Mouse (Mus musculus): ENCODE results near the gene Rad51c. TPM values are rescaled to one million over a fixed set of nuclear protein-coding genes. Genes with fewer than 3 reads are reported as not detected.
"Not testable (repeated sequence)": the region's sequence is repeated elsewhere in the genome, so short reads cannot be mapped to it uniquely, and the experiment has no call there.

Rad51c gene
- polyA plus RNA-seq, 1 experiment from 2014 or later = 11.8 TPM

DNA sequence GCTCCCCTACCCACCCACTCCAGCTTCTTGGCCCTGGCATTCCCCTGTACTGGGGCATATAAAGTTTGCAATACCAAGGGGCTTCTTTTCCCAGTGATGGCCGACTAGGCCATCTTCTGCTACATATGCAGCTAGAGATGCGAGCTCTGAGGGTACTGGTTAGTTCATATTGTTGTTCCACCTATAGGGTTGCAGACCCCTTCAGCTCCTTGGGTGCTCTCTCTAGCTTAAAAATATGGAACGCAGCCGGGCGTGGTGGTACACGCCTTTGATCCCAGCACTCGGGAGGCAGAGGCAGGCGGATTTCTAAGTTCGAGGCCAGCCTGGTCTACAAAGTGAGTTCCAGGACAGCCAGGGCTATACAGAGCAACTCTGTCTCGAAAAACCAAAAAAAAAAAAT lies 39.3 kb upstream of the Rad51c start:
- not testable (repeated sequence) for H3K4me1 ChIP-seq; H3K4me2 ChIP-seq; H3K9ac ChIP-seq; H3K36me3 ChIP-seq (replicated peaks); H3K27ac ChIP-seq; ATAC-seq (ENCODE audit: low FRiP score); H3K4me3 ChIP-seq (replicated peaks); H3K9me3 ChIP-seq
- WGBS = 74% methylated on average over 10 of the region's 10 CpGs
- H3K27me3 ChIP-seq = peaks cover 17% of the 10 kb centered on the region

DNA sequence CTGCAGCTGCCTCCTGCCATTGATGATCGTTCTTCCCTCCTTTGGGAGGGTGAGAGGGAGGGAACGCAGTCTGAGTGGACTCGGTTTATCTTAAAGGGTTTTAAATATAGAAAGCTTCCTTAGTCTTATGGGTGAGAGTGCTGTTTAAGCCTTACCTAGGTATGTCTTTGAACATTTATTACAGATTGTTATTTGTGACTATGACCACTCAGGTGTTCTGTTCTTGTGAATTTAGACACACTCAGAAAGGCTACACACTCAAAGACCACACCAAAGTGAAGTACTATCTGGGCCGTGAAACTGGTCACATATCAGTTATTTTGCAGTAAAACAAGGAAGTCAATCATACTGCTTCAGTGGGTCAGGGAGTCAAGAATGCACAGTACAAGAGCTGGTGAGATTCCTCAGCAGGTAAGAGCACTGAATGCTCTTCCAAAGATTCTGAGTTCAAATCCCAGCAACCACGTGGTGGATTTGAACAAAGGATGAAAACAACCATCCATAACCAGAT lies 38.7 kb upstream of the Rad51c start:
- Histone ChIP-seq H3K4me2 (no peak overlapping the region), H3K27ac (peak overlapping the region; percentile 78), H3K4me1 (peaks cover 6% of the 10 kb centered on the region; the same call in 1 of the 2 replicates), H3K4me3 (replicated peaks) (no peak overlapping the region), H3K9me3 (no peaks in the 10 kb centered on the region), H3K27me3 (peaks cover 17% of the 10 kb centered on the region), H3K9ac (no peak overlapping the region), H3K36me3 (replicated peaks) (no peaks in the 10 kb centered on the region)
- ATAC-seq (ENCODE audit: low FRiP score) = peak; percentile 34
- WGBS = under 1% methylated on average over 5 of the region's 5 CpGs

DNA sequence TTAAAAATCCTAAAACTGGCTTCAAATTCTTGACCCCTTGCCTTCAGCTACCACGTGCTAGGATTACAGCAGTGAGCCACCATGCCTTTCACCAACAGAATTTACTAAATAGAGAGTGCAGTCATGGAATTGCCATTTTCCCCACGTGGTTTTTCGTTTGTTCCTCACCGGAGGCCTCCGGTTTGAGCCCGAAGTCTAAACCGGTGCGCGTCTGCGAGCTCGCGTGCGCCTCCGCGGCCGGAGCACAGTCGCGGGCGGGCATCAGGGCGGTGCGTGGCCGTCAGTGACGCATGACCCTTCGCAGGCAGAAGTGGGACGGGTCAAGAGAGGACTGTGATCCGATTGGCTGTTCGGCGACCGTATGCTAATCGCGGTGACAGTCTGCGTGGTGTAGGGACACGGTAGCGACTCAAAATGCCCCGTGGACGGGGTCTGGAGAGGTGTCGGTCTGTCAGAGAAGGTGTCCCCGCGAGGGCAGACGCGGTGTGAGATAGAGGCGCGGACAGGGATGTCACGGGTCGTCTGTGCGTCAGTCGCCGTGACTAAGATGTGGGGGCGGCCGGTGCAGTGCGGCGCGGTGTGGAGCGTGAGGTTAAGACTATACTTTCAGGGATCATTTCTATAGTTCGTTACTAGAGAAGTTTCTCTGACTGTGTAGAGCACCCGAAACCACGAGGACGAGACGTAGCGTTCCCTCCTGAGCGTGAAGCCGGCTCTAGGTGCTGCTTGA lies 38.1 kb upstream of the Rad51c start:
- Histone ChIP-seq H3K9ac (peak overlapping the region; percentile 44; the same call in 1 of the 2 replicates), H3K27me3 (peaks cover 17% of the 10 kb centered on the region), H3K4me2 (peak overlapping the region; percentile 53), H3K4me3 (replicated peaks) (peak overlapping the region; percentile 33), H3K27ac (peak overlapping the region; percentile 62; the same call in 1 of the 2 replicates)
- not testable (repeated sequence) for H3K36me3 ChIP-seq (replicated peaks); H3K9me3 ChIP-seq; H3K4me1 ChIP-seq
- WGBS = under 1% methylated on average over 33 of the region's 62 CpGs
- ATAC-seq (ENCODE audit: low FRiP score) = peak; percentile 98

DNA sequence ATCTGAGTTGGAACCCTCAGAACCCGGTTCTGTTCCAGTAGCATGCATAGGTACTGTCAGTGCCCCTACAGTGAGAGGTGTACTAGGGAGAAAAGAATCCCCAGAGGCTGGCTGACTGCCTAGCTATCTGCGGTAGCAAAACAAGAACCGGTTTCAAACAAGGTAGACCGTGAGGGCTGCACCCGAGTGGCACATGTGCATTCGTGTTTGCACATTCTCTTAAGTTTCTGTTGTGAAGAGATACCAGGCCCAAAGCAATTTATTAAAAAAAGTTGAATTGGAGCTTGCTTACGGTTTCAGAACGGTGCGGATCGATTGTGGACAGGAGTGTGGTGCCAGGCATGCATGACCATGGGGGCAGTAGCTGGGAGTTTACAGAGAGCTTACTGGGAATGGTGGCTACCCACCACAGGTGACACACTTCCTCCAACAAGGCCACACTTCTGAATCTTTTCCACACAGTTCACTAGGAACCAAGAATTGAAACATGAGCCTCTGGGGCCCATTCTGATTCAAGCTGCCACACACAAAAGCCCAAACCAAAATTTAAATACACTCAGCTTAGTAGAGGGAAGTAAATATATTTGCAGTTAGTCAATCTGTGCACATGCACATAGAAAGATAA lies 35.2 kb upstream of the Rad51c start:
- ATAC-seq (ENCODE audit: low FRiP score) = no peak
- Histone ChIP-seq H3K4me1 (peaks cover 6% of the 10 kb centered on the region; the same call in 1 of the 2 replicates), H3K27ac (no peak overlapping the region), H3K9ac (no peak overlapping the region), H3K9me3 (no peaks in the 10 kb centered on the region), H3K27me3 (peaks cover 17% of the 10 kb centered on the region), H3K4me2 (no peak overlapping the region), H3K36me3 (replicated peaks) (no peaks in the 10 kb centered on the region), H3K4me3 (replicated peaks) (no peak overlapping the region)
- WGBS = 89% methylated on average over 10 of the region's 10 CpGs

DNA sequence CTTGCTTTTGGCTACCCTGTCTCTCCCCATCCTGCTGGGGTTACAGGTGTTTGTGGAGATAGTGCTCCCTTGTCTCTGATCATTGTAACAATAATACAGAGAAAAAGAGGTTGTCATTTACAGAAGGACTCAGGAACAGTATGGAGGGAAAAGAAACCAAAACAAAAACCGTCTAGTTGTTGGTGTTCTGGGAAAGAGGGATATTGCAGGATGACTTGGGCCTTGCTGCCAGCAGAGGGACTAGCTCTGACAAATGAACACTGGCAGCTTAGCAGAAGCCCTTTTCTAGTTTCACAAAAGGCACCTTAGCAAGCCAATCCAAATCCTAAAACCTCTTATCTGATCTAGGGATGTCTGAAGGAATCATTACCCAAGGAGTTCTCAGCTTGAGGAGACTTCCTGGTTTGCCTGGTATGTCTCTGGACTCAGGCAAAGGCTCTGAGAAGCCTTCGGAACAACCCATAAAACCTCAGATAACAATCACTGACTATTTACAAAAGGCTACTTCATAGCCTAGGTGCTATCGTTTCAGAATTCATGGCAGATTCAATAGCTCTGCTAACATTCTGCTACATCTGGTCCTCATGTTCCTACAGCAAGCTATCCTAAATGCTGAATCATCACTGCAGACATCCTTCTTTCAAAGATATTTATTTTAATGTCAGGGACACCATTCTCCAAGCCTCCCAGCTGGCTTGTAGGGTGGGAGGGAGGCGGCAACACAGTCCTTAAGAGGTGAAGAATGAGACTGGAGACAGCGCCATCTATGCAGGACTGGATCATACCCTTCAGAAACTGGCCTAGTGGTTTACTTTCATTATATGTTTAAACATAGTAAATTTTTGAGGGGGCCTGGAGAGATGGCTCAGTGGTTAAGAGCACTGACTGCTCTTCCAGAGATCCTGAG lies 31.8 kb upstream of the Rad51c start:
- WGBS = 73% methylated on average over 5 of the region's 5 CpGs
- Histone ChIP-seq H3K9me3 (no peaks in the 10 kb centered on the region), H3K27ac (no peak overlapping the region)

DNA sequence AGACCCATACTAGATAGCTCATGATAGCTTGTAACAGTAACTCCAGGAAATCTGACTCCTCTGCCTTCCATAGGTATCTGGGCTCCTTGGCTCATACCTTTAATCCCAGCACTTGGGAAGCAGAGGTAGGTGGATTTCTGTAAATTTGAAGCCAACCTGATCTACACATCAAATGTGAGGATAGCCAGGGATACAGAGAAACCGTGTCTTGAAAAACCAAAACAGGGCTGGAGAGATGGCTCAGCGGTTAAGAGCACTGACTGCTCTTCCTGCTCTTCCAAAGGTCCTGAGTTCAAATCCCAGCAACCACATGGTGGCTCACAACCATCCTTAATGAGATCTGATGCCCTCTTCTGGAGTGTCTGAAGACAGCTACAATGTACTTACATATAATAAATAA lies 30.4 kb upstream of the Rad51c start:
- H3K27ac ChIP-seq; H3K4me1 ChIP-seq; H3K4me2 ChIP-seq; H3K9me3 ChIP-seq; H3K36me3 ChIP-seq (replicated peaks); ATAC-seq (ENCODE audit: low FRiP score); H3K4me3 ChIP-seq (replicated peaks); H3K27me3 ChIP-seq; H3K9ac ChIP-seq: not testable (repeated sequence)
- 85% methylated on average over 2 of the region's 2 CpGs for WGBS

More for the DNA sequence above, 31.8 kb upstream of the Rad51c start:
- H3K36me3 ChIP-seq (replicated peaks) = no peaks in the 10 kb centered on the region
- peaks cover 10% of the 10 kb centered on the region for H3K27me3 ChIP-seq
- H3K9ac ChIP-seq = no peak overlapping the region
- no peak overlapping the region for H3K4me2 ChIP-seq
- no peak for ATAC-seq (ENCODE audit: low FRiP score)
- 0 out of 2 replicates have a peak, but pooled peaks cover 3% of the 10 kb centered on the region for H3K4me1 ChIP-seq
- no peak overlapping the region for H3K4me3 ChIP-seq (replicated peaks)

DNA sequence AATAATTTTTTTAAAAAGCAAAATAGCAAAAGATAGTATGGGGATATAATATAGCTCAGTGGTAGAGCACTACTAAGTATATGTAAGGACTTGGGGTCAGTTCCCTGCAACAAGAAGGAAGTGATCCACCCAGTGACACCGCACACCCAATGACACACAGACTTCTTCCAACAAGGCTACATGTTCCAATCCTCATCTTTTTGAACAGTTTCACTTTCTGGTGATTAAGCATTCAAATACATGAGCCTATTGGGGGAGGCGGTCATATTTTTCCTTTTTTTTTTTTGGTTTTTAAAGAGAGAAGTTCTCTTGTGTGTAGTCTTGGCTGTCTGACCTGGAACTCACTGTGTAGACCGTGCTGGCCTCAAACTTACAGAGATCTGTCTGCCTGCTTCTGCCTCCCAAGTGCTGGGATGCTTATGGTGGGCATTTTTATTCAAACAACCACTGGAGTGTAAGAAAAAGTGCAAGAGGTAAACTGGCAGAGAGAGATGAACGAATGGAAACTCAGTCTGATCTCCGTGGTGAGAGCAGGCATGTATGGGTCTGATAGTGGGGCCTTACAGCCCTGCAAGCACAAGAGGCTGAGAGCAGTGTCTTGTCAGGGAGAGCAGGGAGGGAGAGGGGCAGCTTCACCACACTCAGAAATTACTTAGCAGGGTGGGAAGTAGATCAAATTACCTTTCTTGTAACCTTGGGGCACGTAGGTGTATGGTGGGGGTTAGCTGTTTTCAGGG lies 28.3 kb upstream of the Rad51c start:
- Histone ChIP-seq H3K4me2 (no peak overlapping the region), H3K36me3 (replicated peaks) (no peaks in the 10 kb centered on the region), H3K4me3 (replicated peaks) (no peak overlapping the region), H3K27me3 (no peaks in the 10 kb centered on the region), H3K27ac (no peak overlapping the region), H3K9me3 (no peaks in the 10 kb centered on the region), H3K9ac (no peak overlapping the region), H3K4me1 (0 out of 2 replicates have a peak, but pooled peaks cover 3% of the 10 kb centered on the region)
- 52% methylated on average over 6 of the region's 6 CpGs for WGBS
- ATAC-seq (ENCODE audit: low FRiP score) = no peak

DNA sequence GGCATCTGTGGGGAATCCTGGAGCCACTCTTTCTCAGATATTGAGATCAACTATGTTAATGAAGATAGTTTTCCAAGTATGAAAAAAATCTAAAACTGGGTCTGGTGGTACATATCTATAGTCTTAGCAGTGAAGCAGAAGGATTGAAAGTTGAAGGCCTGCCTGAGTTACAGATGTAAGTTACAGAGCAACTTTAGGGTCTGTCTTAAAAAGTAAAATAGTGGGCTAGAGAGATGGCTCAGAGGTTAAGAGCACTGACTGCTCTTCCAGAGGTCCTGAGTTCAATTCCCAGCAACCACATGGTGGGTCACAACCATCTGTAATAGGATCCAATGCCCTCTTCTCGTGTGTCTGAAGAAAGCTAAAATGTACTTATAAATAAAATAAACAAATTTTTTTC lies 27.7 kb upstream of the Rad51c start:
- WGBS = 76% methylated on average over 1 of the region's 1 CpGs
- Histone ChIP-seq H3K27me3 (no peaks in the 10 kb centered on the region), H3K4me3 (replicated peaks) (no peak overlapping the region), H3K36me3 (replicated peaks) (no peaks in the 10 kb centered on the region), H3K9ac (no peak overlapping the region), H3K27ac (no peak overlapping the region), H3K4me1 (0 out of 2 replicates have a peak, but pooled peaks cover 3% of the 10 kb centered on the region), H3K4me2 (no peak overlapping the region), H3K9me3 (no peaks in the 10 kb centered on the region)
- ATAC-seq (ENCODE audit: low FRiP score) = no peak

DNA sequence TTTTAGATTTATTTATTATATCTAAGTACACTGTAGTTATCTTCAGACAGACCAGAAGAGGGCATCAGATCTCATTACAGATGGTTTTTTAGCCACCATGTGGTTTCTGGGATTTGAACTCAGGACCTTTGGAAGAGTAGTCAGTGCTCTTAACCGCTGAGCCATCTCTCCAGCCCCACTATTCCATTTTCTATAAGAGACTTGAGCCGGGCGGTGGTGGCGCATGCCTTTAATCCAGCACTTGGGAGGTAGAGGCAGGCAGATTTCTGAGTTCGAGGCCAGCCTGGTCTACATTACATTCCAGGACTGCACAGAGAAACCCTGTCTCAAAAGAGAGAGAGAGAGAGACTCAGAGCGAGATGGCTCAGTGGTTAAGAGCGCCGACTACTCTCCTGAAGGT lies 27.1 kb upstream of the Rad51c start:
- not testable (repeated sequence) for H3K36me3 ChIP-seq (replicated peaks); H3K27me3 ChIP-seq; H3K9ac ChIP-seq; H3K27ac ChIP-seq; H3K4me3 ChIP-seq (replicated peaks); H3K4me1 ChIP-seq; ATAC-seq (ENCODE audit: low FRiP score); H3K9me3 ChIP-seq; H3K4me2 ChIP-seq
- 89% methylated on average over 8 of the region's 8 CpGs for WGBS

DNA sequence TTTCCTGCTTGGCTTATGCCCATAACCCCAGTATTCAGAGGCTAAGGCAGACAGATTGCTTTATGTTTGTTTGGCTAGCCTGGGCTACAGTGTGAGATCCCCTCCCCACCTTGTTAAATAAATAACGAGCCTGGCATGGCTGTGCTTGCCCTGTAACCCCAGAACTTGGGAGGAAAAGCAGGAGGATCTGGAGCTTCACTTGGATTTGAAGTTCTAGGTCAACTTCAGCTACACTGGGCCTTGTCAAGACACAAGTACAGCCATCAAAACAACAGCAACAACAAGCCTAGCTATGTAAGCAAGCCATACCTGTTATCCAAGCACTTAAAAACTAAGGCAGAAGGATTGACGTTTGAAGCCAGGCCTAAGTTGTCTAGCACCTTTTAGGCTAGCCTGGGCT lies 25.6 kb upstream of the Rad51c start:
- WGBS = 78% methylated on average over 2 of the region's 2 CpGs
- H3K4me1 ChIP-seq = 0 out of 2 replicates have a peak, but pooled peaks cover 8% of the 10 kb centered on the region
- H3K36me3 ChIP-seq (replicated peaks) = no peaks in the 10 kb centered on the region
- H3K4me3 ChIP-seq (replicated peaks) = no peak overlapping the region
- H3K9me3 ChIP-seq = no peaks in the 10 kb centered on the region
- no peaks in the 10 kb centered on the region for H3K27me3 ChIP-seq
- no peak for ATAC-seq (ENCODE audit: low FRiP score)
- no peak overlapping the region for H3K9ac ChIP-seq
- no peak overlapping the region for H3K4me2 ChIP-seq
- no peak overlapping the region for H3K27ac ChIP-seq

DNA sequence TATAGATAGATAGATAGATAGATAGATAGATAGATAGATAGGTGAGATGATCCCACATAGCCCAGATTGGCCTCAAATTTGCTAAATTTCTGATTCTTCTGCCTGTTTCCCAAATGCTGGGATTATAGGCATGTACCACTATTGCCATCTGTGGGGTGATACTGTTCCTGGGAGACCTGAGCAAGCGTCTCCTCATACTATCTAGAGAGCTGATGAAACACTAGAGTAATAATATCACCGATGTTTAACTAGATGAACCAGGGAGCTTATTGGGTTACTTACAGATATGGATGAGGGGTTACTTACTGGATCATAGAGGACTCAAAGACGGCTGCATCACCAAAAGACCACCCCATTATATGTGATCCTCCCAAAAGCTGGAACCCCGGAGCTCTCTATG lies 24.6 kb upstream of the Rad51c start:
- H3K9me3 ChIP-seq = no peaks in the 10 kb centered on the region
- H3K4me2 ChIP-seq = no peak overlapping the region
- H3K27me3 ChIP-seq = no peaks in the 10 kb centered on the region
- no peaks in the 10 kb centered on the region for H3K36me3 ChIP-seq (replicated peaks)
- 0 out of 2 replicates have a peak, but pooled peaks cover 8% of the 10 kb centered on the region for H3K4me1 ChIP-seq
- no peak overlapping the region for H3K4me3 ChIP-seq (replicated peaks)
- H3K27ac ChIP-seq = no peak overlapping the region
- WGBS = 88% methylated on average over 4 of the region's 4 CpGs
- ATAC-seq (ENCODE audit: low FRiP score) = no peak
- no peak overlapping the region for H3K9ac ChIP-seq
